Mouse (Mus musculus) liver, embryonic 11.5 days (tissue): ENCODE data around the gene Heca. TPM values are rescaled to one million over a fixed set of nuclear protein-coding genes. Genes with fewer than 3 reads are reported as not detected.
A peak's percentile ranks its signal among the peaks of the same experiment; 100 is the strongest.
"Not testable (repeated sequence)": the region's sequence is repeated elsewhere in the genome, so short reads cannot be mapped to it uniquely, and the experiment has no call there.

Experiments
- ATAC-seq: fragments of 200-750 bp; cut with Nextera tagmentation; replicated peaks from 2 replicates; pipeline ENCODE4 v1.8.0; 2017; ENCODE audit warnings: moderate number of reproducible peaks, mild to moderate bottlenecking, moderate TSS enrichment, moderate library complexity; ENCODE audit not compliant: low FRiP score
- DNase-seq: peaks from one replicate; pipeline ENCODE4 v3.0.0-alpha.2; 2017; ENCODE audit warnings: low spot score
- H3K27ac ChIP-seq: fragments of 300-500 bp; sonication (generic); 2 replicates; pipeline ENCODE4 v1.5.1; 2014; ENCODE audit warnings: mild to moderate bottlenecking, low read depth, low read length, control low read depth
- H3K27me3 ChIP-seq: fragments of 300-500 bp; sonication (generic); replicated peaks from 2 replicates; pipeline ENCODE4 v1.6.1; 2014; ENCODE audit warnings: low read length, mixed read lengths; ENCODE audit not compliant: control insufficient read depth, insufficient read depth
- H3K36me3 ChIP-seq: fragments of 300-500 bp; sonication (generic); 2 replicates; pipeline ENCODE4 v1.6.1; 2014; ENCODE audit warnings: mild to moderate bottlenecking, low read length, moderate library complexity, mixed read lengths; ENCODE audit not compliant: control insufficient read depth, insufficient read depth
- H3K4me1 ChIP-seq: fragments of 300-500 bp; sonication (generic); replicated peaks from 2 replicates; pipeline ENCODE4 v1.6.1; 2014; ENCODE audit warnings: low read length, mixed read lengths; ENCODE audit not compliant: control insufficient read depth, insufficient read depth
- H3K4me2 ChIP-seq: fragments of 300-500 bp; sonication (generic); 2 replicates; pipeline ENCODE4 v1.6.1; 2014; ENCODE audit warnings: mild to moderate bottlenecking, control low read depth, moderate library complexity
- H3K4me3 ChIP-seq: fragments of 300-500 bp; sonication (generic); 2 replicates; pipeline ENCODE4 v1.5.1; 2014; ENCODE audit warnings: low read depth, low read length, control low read depth
- H3K9ac ChIP-seq: fragments of 300-500 bp; sonication (generic); 2 replicates; pipeline ENCODE4 v1.6.1; 2014; ENCODE audit warnings: low read depth, low read length, control low read depth
- H3K9me3 ChIP-seq: fragments of 300-500 bp; sonication (generic); 2 replicates; pipeline ENCODE4 v1.6.1; 2016; ENCODE audit warnings: low read length, inconsistent platforms, mixed read lengths; ENCODE audit not compliant: control insufficient read depth
- WGBS: fragments of 180-500 bp; shearing (Covaris S2); extraction: QIAGEN DNeasy Blood & Tissue Kit; methylation state at CpG from one replicate; pipeline ENCODE4 v1.1.7; 2014; 5-methylcytosine and 5-hydroxymethylcytosine counted together
- polyA plus RNA-seq: library from polyadenylated mRNA; unstranded; fragments of >200 nt; fragmentation: Nextera tagmentation; extraction: Ambion mirVana; gene quantifications from 2 replicates; pipeline ENCODE4 v1.2.1, GENCODE M21; 2014

Heca gene
- polyA plus RNA-seq, 1 experiment from 2014 or later = 5.6 TPM

DNA sequence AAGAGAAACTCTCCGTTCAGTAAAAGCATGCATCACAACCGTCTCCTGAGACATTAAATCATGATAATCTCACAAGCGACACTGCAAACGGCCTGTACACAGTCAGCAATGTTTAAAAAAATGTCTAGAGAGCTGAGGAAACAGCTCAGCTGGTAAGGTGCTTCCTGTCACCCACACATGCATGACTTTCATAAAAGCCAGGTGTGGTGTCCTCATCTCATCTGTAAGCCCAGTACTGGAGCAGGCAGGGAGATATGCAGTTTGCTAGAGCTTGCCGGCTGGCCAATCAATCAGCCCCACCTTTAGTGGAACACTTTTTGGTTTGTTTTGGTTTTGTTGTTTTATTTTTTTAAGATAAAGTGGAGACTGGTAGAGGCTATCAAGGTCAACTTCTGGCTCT is 27.9 kb downstream of the Heca start:
- H3K4me1 ChIP-seq = peaks cover 7% of the 10 kb centered on the region; the same call in 1 of the 2 replicates
- DNase-seq (no peak), ATAC-seq (no peak)
- no peaks in the 10 kb centered on the region for H3K27me3 ChIP-seq
- WGBS = 61% methylated on average over 5 of the region's 5 CpGs
- peaks cover 5% of the 10 kb centered on the region; the same call in 1 of the 2 replicates for H3K36me3 ChIP-seq
- no peak overlapping the region for H3K27ac ChIP-seq
- no peaks in the 10 kb centered on the region for H3K9me3 ChIP-seq
- H3K9ac ChIP-seq = no peak overlapping the region
- H3K4me3 ChIP-seq = no peak overlapping the region
- H3K4me2 ChIP-seq = no peak overlapping the region

DNA sequence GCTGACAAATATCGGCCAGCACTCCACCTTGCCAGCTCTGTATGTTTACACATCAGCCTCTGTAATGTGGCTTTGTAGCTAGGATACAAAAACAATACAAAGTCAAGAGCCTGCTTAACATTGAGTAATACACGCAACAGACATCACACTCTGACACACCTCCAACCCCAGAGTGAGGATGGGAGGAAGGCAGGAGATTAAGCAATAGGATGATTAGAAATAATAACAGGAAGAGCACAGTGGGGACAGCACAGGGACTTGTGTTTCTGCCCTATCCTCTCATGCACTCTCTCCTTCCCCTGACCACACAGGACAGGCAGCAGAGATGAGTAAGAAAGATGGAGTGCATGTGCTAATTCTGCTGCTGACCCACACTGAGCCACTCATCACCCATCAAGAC is 28.8 kb downstream of the Heca start:
- H3K4me3 ChIP-seq = no peak overlapping the region
- no peak overlapping the region for H3K27ac ChIP-seq
- no peak overlapping the region for H3K9ac ChIP-seq
- H3K9me3 ChIP-seq = no peaks in the 10 kb centered on the region
- DNase-seq (no peak), ATAC-seq (0 out of 2 replicates have a peak, but pooled peaks have one; percentile 31)
- peaks cover 7% of the 10 kb centered on the region; the same call in 1 of the 2 replicates for H3K4me1 ChIP-seq
- H3K36me3 ChIP-seq = peaks cover 7% of the 10 kb centered on the region; the same call in 1 of the 2 replicates
- 80% methylated on average over 2 of the region's 2 CpGs for WGBS
- no peak overlapping the region for H3K4me2 ChIP-seq
- H3K27me3 ChIP-seq = no peaks in the 10 kb centered on the region

DNA sequence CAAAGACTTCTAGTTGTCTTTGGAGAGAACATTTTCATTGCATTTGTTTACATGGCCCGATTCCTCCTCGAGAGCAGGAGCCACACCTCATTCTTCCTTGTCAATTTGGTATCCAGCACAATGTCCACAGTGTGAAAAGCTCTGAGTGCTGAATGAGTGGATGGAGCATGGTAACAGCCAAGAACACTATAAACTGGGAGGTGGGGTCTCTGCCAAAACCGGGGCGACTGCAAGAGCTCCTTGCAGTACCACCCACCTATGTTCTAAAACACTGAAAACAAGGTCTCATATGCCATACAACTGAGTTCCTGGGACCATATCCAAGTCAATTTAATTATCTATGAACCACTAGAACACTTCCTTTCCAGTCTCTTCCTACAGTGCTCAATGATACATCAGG is 39.1 kb downstream of the Heca start:
- DNase-seq = no peak
- Histone ChIP-seq H3K4me2 (no peak overlapping the region), H3K27me3 (no peaks in the 10 kb centered on the region), H3K9ac (no peak overlapping the region), H3K27ac (no peak overlapping the region), H3K36me3 (no peaks in the 10 kb centered on the region; the same call in 1 of the 2 replicates), H3K9me3 (no peaks in the 10 kb centered on the region), H3K4me3 (no peak overlapping the region), H3K4me1 (no peaks in the 10 kb centered on the region)
- ATAC-seq = no peak
- 74% methylated on average over 4 of the region's 4 CpGs for WGBS

DNA sequence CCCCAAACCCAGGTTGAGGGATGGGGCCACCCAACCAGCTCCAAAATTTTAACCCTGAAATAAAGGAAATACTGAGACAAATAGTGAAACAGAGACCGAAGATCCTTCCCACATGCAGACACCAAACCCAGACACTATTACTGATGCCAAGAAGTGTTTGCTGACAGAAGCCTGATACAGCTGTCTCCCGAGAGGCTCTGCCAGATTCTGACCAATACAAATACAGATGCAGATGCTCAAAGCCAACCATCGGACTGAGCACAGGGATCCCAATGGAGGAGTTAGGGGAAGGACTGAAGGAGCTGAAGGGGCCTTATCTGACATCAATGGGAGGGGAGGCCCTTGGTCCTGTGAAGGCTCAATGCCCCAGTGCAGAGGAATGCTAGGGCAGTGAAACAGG is 41.5 kb downstream of the Heca start:
- not testable (repeated sequence) for H3K4me2 ChIP-seq, H3K9me3 ChIP-seq

DNA sequence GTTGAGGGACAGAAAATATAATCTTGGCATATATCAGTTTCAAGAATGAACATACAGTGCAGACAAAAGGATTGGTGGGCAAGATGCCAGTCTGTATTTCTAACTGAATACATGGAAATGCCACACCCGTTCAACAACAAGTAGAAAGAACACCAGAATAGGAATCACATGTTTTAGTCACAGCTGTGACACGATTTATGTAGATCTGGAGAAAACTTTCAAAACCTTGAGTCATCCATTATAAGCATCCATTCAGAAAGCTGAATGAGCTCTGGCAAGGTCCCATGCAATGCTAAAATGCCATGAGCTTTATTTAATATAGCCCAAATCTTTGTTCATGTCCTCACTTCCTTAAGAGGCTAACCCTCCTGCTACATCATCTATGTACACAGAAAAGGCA is 44.4 kb downstream of the Heca start:
- ATAC-seq (no peak), DNase-seq (no peak)
- no peak overlapping the region for H3K4me3 ChIP-seq
- H3K9ac ChIP-seq = no peak overlapping the region
- no peaks in the 10 kb centered on the region for H3K4me1 ChIP-seq
- no peak overlapping the region for H3K4me2 ChIP-seq
- no peak overlapping the region for H3K27ac ChIP-seq
- no peaks in the 10 kb centered on the region; the same call in 1 of the 2 replicates for H3K36me3 ChIP-seq
- no peaks in the 10 kb centered on the region for H3K9me3 ChIP-seq
- 87% methylated on average over 2 of the region's 2 CpGs for WGBS
- H3K27me3 ChIP-seq = no peaks in the 10 kb centered on the region

More for the DNA sequence above, 41.5 kb downstream of the Heca start:
- H3K27me3 ChIP-seq, H3K4me3 ChIP-seq, DNase-seq, ATAC-seq, H3K27ac ChIP-seq, H3K36me3 ChIP-seq, H3K9ac ChIP-seq, H3K4me1 ChIP-seq: not testable (repeated sequence)
- 74% methylated on average over 3 of the region's 3 CpGs for WGBS

DNA sequence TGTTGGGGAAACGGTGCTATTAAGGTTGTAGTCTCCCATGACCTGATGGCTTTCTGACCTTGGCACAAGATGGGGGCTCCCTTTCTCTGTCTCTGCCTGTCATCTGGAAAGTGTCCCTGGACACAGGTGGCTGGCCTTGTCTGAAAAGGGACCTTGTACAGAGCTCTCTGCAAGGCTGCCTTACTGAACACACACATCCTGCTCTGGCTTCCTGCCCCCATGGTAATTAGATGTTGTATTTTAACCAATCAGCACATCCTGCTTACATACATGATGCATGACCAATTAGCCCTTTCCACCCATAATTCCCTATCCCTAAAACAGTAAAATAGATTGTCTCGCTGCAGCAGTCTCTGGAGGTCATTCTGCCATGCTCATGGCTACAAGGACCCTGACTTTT is 67.1 kb downstream of the Heca start:
- Histone ChIP-seq H3K9me3 (no peaks in the 10 kb centered on the region), H3K4me2 (no peak overlapping the region), H3K4me1 (no peaks in the 10 kb centered on the region), H3K9ac (no peak overlapping the region), H3K36me3 (no peaks in the 10 kb centered on the region), H3K4me3 (no peak overlapping the region), H3K27ac (no peak overlapping the region), H3K27me3 (no peaks in the 10 kb centered on the region)
- DNase-seq (no peak), ATAC-seq (no peak)
- 61% methylated on average over 2 of the region's 2 CpGs for WGBS

DNA sequence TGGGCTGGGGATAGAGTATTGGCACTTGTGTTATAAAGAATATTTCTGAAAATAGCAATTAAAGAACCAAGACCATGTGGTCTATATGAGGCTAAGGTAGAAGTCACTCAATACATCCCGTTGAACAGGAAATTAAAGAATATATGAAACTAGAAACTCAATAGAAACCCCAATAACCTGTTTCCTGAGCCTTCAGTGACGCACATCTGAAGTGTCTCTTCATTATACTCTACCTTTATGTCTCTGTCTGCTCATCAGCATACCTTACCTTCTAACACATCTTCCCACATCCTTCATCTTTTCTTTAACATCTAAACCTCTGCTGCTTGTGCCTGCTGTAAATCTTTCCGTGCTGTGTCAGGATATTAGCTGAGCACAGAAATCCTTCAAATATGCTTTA is 67.8 kb downstream of the Heca start:
- 78% methylated on average over 3 of the region's 3 CpGs for WGBS
- no peaks in the 10 kb centered on the region for H3K36me3 ChIP-seq
- no peak for ATAC-seq

DNA sequence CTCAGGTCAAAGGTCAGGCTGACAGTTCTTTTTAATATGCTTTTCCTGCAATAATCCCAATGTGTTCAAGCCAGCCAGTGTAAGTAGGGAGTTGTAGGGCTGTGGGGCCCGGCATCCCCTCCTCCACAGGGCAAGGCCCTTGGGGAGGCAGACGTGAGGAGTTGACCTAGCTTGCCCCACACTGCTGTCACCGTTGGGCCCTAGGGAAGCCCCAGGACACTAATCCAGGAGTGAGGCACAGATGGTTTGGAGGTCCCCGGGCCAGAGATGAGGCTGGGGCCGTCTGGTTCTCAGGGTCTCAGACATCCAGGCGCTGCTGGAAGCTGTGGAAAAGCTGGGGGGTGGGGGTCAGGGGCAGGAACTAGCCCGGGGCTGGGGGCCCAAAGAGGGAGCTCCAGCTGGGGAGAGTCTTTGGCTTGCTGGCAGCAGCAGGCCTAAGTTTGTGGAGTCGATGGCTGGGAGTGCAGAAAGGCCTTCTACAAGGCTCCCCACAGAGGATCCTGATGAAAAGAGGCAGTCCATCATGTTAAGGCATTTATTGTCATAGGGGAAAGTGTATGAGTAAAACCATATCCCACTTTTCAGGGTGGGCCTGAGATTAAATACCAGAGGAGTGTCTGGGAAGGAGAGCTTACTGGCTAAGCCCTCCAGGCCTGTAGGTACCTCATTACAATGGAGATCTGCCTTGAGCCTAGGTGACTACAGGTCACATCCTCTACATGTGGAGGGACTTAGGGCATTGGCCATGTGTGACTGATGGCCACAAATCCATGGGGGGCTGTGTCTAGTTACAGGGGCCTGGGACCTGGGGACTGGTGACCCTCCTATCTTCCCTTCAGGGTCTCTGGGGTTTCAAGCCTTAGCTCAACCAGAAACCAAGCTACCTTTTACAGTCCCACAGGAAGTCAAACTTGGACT is 69.6 kb downstream of the Heca start:
- no peaks in the 10 kb centered on the region for H3K9me3 ChIP-seq
- H3K27ac ChIP-seq = no peak overlapping the region
- H3K9ac ChIP-seq = no peak overlapping the region
- 63% methylated on average over 8 of the region's 8 CpGs for WGBS
- H3K36me3 ChIP-seq = no peaks in the 10 kb centered on the region
- no peaks in the 10 kb centered on the region for H3K27me3 ChIP-seq
- H3K4me1 ChIP-seq = no peaks in the 10 kb centered on the region
- ATAC-seq (no peak), DNase-seq (no peak)
- H3K4me2 ChIP-seq = no peak overlapping the region
- H3K4me3 ChIP-seq = no peak overlapping the region

More for the DNA sequence above, 67.8 kb downstream of the Heca start:
- Histone ChIP-seq H3K9ac (no peak overlapping the region), H3K27ac (no peak overlapping the region), H3K27me3 (no peaks in the 10 kb centered on the region), H3K4me2 (no peak overlapping the region), H3K4me1 (no peaks in the 10 kb centered on the region), H3K4me3 (no peak overlapping the region), H3K9me3 (no peaks in the 10 kb centered on the region)
- no peak for DNase-seq
